Mouse (Mus musculus) neutrophil, adult 5-6 weeks (primary cell): ENCODE data around the gene Ubtd1. TPM values are rescaled to one million over a fixed set of nuclear protein-coding genes. Genes with fewer than 3 reads are reported as not detected.

ENCODE experiments used
- ATAC-seq: fragments of 151-379, 151-347 bp; 2 replicates; pipeline ENCODE4 v1.8.0; 2017; ENCODE audit warnings: mild to moderate bottlenecking, moderate TSS enrichment; ENCODE audit not compliant: insufficient number of reproducible peaks, poor library complexity, low FRiP score, severe bottlenecking; ENCODE audit errors: extremely low read depth
- total RNA-seq: library from RNA; stranded (forward); fragments of 200-1000 nt; gene quantifications from 2 replicates; pipeline ENCODE4 v1.2.3, GENCODE M21; 2017

Ubtd1 gene
- total RNA-seq, 1 experiment from 2014 or later, result 8.6 TPM

GRCm38 (mm10) chr19:42016251-42016650 lies 34.7 kb downstream of the Ubtd1 start:
- ATAC-seq, result no peak

- ATAC-seq, result no peak
Observed at GRCm38 (mm10) chr19:42016840-42017239, 35.3 kb downstream of the Ubtd1 start.

GRCm38 (mm10) chr19:42017399-42018247 lies 36.1 kb downstream of the Ubtd1 start:
- peak; percentile 53; the same call in 1 of the 2 replicates for ATAC-seq

GRCm38 (mm10) chr19:42019011-42019522 lies 37.5 kb downstream of the Ubtd1 start:
- no peak for ATAC-seq

DNA sequence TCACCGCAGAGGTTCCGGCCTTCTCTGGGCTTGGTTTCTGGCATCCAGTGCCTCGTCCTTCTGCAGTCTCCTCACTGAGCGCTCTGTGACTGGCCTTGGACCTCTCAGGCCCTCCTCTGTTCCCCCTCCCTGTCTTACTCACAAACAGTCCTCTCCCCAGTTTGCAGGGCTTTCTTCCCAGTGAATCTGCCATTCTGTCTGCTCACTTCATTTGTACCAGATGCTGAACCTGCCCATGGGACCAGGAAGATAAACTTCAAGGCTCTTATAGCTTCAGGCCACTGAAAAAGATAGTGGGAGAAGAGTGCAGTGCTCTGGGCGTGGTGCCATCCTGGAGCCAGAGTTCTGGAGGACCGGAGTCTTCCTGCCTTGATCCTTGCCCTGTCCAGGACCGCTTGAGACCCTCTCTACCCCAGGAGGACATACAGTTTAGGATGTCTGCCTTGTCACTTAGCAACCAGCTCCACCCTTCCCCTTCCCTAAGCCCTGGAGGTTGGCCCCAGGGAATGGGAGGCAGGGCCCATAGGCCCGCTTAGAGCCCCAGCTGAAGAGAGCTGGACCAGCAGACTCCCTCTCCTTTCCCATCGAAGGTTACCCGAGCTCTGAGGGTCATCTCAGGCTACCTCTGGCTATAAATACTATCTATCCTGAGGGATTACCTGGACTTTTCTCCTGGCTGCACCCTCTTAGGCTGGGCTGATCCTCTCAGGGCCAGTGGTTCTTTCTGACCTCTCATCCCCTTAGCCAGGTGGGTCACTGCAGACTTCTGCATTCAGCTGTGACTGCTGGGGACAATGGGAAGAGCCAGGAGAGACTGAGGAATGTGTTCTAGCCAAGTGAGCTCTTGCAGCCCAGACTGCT lies 40.3 kb downstream of the Ubtd1 start:
- no peak for ATAC-seq

- no peak for ATAC-seq
Observed at GRCm38 (mm10) chr19:42022542-42022848, 40.9 kb downstream of the Ubtd1 start.

DNA sequence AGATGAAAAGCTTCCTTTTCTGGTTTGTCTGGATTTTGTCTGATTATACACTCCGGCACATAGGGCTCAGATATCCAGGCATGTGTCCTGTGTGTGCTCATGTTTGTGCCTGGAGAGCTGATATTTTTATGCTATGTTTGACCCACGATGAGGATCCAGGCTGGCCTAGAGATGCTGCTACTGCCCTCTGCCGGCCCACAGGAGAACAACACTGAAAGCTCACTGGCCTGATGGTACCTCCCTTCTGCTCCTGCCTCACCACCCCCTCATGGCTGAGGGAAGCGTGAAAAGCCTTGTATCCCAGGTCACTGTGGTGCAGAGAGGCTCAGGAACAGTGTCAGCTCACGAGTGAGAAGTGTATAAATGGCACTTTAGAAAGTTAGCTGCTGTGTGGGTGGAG lies 44.6 kb downstream of the Ubtd1 start:
- peak; percentile 87 for ATAC-seq

- no peak for ATAC-seq
Observed at GRCm38 (mm10) chr19:42031112-42031511, 49.5 kb downstream of the Ubtd1 start.

DNA sequence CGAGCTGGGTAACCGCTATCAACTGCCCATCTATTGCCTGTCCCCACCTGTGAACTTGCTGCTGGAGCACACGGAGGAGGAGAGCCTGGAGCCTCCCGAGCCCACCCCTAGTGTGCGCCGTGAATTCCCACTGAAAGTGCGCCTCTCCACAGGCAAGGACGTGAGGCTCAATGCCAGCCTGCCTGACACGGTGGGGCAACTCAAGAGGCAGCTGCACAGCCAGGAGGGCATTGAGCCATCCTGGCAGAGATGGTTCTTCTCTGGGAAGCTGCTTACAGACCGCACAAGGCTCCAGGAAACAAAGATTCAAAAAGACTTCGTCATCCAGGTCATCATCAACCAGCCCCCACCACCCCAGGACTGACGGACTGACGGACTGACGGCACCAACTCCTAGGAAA lies 52.0 kb downstream of the Ubtd1 start:
- no peak for ATAC-seq

DNA sequence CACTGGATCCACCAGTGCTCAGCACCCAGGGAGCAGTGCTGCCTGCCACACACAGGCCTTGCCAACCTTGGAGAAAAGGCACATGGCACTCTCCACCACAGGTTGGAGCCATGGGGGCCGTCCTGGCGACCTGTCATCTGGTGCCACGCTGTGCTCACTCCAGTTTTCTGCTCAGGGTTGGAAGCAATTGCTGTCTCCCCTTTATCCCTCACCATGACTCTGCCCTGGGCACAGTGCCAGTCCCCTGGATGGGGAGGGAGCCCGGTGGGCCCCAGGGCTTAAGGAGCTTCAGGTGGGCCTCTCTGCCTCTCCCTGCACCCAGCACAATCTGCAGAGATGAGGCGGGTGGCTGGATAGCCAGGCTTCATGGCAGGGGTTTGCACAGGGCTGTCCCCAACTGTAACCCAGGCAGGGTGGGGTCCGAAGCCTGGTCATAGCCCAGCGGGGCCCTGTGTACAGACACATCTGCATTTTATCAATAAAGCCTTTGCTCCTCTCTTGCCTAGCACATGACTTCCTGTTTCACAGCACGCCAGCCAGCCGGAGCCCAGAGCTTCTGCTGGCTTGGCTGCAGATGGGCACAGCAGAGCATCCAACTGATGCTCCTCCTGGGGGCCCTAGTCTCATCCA lies 52.7 kb downstream of the Ubtd1 start:
- no peak for ATAC-seq

- ATAC-seq, result no peak
Observed at GRCm38 (mm10) chr19:42034881-42035455, 53.4 kb downstream of the Ubtd1 start.

- peak; percentile 62 for ATAC-seq
Observed at GRCm38 (mm10) chr19:42035456-42036248, 54.1 kb downstream of the Ubtd1 start, which contains the start of gene Ankrd2. Gene Ankrd2, plus strand, starts transcription at chr19:42036000.

- ATAC-seq, result no peak
Observed at GRCm38 (mm10) chr19:42036357-42036756, 54.8 kb downstream of the Ubtd1 start.

- ATAC-seq, result no peak
Observed at GRCm38 (mm10) chr19:42037167-42037702, 55.7 kb downstream of the Ubtd1 start.

DNA sequence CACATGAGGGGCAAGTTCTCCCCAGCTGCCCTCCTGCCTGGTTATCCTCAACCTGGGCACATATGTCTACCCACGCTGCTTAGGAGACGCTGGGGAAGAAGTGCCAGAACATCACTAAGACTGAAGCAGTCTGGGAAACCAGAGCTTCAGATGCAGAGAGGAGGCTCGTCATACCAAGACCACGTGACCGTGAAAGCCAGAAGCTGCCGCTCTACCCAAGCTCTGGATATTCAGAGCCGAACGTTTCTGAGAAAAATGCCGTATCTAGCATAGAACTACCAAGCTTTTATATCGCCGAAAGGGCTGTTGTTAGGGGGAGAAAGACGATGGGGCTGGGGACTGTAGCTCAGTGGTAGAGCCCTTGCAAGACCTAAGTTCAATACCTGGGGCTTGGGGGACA lies 56.7 kb downstream of the Ubtd1 start:
- no peak for ATAC-seq

- no peak for ATAC-seq
Observed at GRCm38 (mm10) chr19:42043988-42044387, 62.4 kb downstream of the Ubtd1 start.

GRCm38 (mm10) chr19:42045269-42046102 lies 63.9 kb downstream of the Ubtd1 start, which contains the start of gene Hoga1:
Gene Hoga1, plus strand, starts transcription at chr19:42045610.
- peak; percentile 51 for ATAC-seq
